Mouse (Mus musculus) heart, embryonic 14.5 days (tissue): ENCODE results near the gene Higd1c. TPM values are rescaled to one million over a fixed set of nuclear protein-coding genes. Genes with fewer than 3 reads are reported as not detected.

Experiments
- ATAC-seq: fragments of 200-750 bp; cut with Nextera tagmentation; 2 replicates; pipeline ENCODE4 v1.8.0; 2017; ENCODE audit warnings: low read depth, moderate TSS enrichment; ENCODE audit not compliant: insufficient number of reproducible peaks, insufficient read depth, low FRiP score
- H3K27ac ChIP-seq, 2 experiments: fragments of 200-500 bp in 1 of 2; fragments of 300-500 bp in 1 of 2; sonication (generic) in 1 of 2; replicated peaks in 1 of 2; 2 replicates each; pipeline ENCODE4 v1.5.1; 2012 to 2014; ENCODE audit warnings: low read depth in 2 of 2, low read length in 2 of 2, control low read depth in 1 of 2, mild to moderate bottlenecking in 1 of 2, mixed read lengths in 1 of 2; ENCODE audit not compliant: control insufficient read depth in 1 of 2, insufficient read depth in 1 of 2
- H3K27me3 ChIP-seq: fragments of 300-500 bp; sonication (generic); 2 replicates; pipeline ENCODE4 v1.6.1; 2014; ENCODE audit warnings: mild to moderate bottlenecking, low read length, control low read depth; ENCODE audit not compliant: control insufficient read depth, insufficient read depth
- H3K36me3 ChIP-seq: fragments of 300-500 bp; sonication (generic); 2 replicates; pipeline ENCODE4 v1.6.1; 2014; ENCODE audit warnings: mild to moderate bottlenecking, control low read depth, low read length, mixed read lengths; ENCODE audit not compliant: control insufficient read depth, insufficient read depth
- H3K4me1 ChIP-seq, 2 experiments: fragments of 200-500 bp in 1 of 2; fragments of 300-500 bp in 1 of 2; sonication (generic) in 1 of 2; 2 replicates each; pipeline ENCODE4 v1.6.1; 2012 to 2014; ENCODE audit warnings: low read length in 2 of 2, control low read depth in 1 of 2, mixed read lengths in 1 of 2; ENCODE audit not compliant: control insufficient read depth in 2 of 2, insufficient read depth in 2 of 2
- H3K4me2 ChIP-seq: fragments of 300-500 bp; sonication (generic); 2 replicates; pipeline ENCODE4 v1.6.1; 2014; ENCODE audit warnings: mild to moderate bottlenecking, low read length
- H3K4me3 ChIP-seq, 2 experiments: fragments of 200-500 bp in 1 of 2; fragments of 300-500 bp in 1 of 2; sonication (generic) in 1 of 2; 2 replicates each; pipeline ENCODE4 v1.5.1; 2012 to 2014; ENCODE audit warnings: low read length in 2 of 2, mild to moderate bottlenecking in 2 of 2, control low read depth in 1 of 2, low read depth in 1 of 2, moderate library complexity in 1 of 2; ENCODE audit not compliant: control insufficient read depth in 1 of 2, insufficient read depth in 1 of 2
- H3K9ac ChIP-seq: fragments of 300-500 bp; sonication (generic); 2 replicates; pipeline ENCODE4 v1.6.1; 2014; ENCODE audit warnings: mild to moderate bottlenecking, low read length
- H3K9me3 ChIP-seq: fragments of 300-500 bp; sonication (generic); 2 replicates; pipeline ENCODE4 v1.6.1; 2016; ENCODE audit warnings: low read length, control low read depth; ENCODE audit not compliant: control insufficient read depth
- WGBS: fragments of 180-500 bp; shearing (Covaris S2); extraction: QIAGEN DNeasy Blood & Tissue Kit; methylation state at CpG from one replicate; pipeline ENCODE4 v1.1.7; 2014; 5-methylcytosine and 5-hydroxymethylcytosine counted together
- polyA plus RNA-seq: library from polyadenylated mRNA; unstranded; fragments of >200 nt; fragmentation: Nextera tagmentation; extraction: Ambion mirVana; gene quantifications from 2 replicates; pipeline ENCODE4 v1.2.1, GENCODE M21; 2014

Higd1c gene
- polyA plus RNA-seq, 1 experiment from 2014 or later, result not detected

DNA sequence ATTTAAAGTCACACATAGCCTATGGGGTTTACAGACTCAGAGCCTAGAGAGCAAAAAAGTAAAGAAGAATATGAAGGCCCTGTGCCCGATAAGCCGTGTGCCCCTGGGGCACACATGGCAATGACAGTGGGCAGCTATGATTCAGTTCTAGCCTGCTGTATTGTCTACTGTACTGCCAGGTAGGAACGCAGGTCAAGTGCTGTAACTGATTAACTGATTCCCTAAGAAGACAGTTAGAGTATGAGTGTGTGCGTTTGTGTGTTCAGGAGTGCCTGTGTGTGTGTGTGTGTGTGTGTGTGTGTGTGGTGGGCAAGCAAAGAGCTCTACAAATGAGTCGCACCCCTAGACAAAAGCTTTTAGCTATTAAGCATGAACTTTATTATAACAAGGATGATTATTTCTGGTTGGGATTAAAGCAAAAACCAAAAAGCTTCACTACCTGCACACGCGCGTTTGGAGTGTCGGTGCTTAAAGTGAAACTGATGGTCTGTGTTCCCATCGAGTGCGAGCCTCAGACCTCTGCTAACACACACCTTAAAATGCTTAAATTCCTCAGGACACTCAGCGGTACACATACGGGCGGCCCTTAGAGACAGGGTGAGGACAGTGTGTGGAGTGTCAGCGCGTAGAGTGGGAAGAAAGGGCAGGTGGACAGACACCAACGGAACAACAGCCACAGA is 23.3 kb downstream of the Higd1c start:
- Histone ChIP-seq H3K9ac (no peak overlapping the region), H3K27me3 (no peaks in the 10 kb centered on the region), H3K4me2 (no peak overlapping the region), H3K4me3 (no peak overlapping the region), H3K36me3 (no peaks in the 10 kb centered on the region), H3K27ac (no peak overlapping the region), H3K9me3 (no peaks in the 10 kb centered on the region), H3K4me1 (peaks cover 8 to 13% of the 10 kb centered on the region in 2 experiments)
- ATAC-seq, result no peak
- 92% methylated on average over 17 of the region's 17 CpGs for WGBS

DNA sequence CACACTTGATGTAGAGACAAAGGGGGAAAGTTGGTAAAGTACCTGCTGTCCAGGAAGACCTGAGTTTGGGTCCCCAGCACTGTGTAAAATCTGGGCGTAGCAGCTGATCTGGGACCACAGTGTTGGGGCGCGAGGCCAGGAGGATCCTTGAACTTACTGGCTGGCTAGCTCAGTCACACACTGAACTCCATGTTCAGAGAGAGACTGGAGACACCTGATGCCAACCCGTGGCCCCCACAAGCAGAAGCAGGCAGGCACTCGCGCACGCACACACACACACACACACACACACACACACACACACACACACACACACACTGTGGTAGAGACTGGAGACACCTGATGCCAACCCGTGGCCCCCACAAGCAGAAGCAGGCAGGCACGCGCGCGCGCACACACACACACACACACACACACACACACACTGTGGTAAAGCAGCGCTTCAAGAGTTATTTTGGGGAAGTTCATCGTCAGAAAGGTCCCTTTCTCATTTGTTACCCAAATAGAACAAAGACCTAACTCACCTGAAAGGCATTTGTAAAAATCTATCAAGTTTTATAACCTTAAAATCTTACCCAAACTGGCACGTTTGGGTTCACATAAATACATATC is 24.0 kb downstream of the Higd1c start:
- Histone ChIP-seq H3K4me2 (no peak overlapping the region), H3K4me3 (no peak overlapping the region), H3K27ac (no peak overlapping the region), H3K36me3 (no peaks in the 10 kb centered on the region; the same call in 1 of the 2 replicates), H3K9ac (no peak overlapping the region), H3K9me3 (no peaks in the 10 kb centered on the region), H3K27me3 (no peaks in the 10 kb centered on the region), H3K4me1 (peaks cover 10 to 13% of the 10 kb centered on the region in 2 experiments)
- ATAC-seq, result no peak
- 88% methylated on average over 15 of the region's 16 CpGs for WGBS

DNA sequence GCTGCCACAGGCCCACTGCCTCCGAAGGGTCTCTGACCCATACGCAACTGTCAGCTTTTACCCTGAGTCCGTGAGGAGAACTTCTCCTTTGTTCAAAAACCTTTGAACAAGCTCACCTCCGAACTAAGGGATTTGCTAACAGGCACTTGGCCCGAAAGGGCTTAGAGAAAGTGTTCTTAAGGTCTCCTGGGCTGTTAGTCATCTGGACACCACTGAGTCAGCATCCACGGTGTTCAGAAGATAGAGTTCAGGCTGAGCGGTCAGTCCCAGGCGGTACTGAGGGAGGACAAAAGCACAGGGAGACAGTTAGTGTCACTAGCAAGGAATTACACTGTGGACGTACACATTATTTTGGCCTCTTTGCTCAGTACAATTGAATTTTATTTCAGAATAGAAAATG is 24.5 kb downstream of the Higd1c start:
- peaks cover 10 to 13% of the 10 kb centered on the region in 2 experiments for H3K4me1 ChIP-seq
- H3K36me3 ChIP-seq, result peaks cover 6% of the 10 kb centered on the region
- H3K27me3 ChIP-seq, result no peaks in the 10 kb centered on the region
- no peak overlapping the region for H3K9ac ChIP-seq
- ATAC-seq, result no peak
- WGBS, result 76% methylated on average over 9 of the region's 9 CpGs
- no peak overlapping the region for H3K4me3 ChIP-seq
- H3K9me3 ChIP-seq, result no peaks in the 10 kb centered on the region
- H3K27ac ChIP-seq, result no peak overlapping the region
- H3K4me2 ChIP-seq, result no peak overlapping the region

DNA sequence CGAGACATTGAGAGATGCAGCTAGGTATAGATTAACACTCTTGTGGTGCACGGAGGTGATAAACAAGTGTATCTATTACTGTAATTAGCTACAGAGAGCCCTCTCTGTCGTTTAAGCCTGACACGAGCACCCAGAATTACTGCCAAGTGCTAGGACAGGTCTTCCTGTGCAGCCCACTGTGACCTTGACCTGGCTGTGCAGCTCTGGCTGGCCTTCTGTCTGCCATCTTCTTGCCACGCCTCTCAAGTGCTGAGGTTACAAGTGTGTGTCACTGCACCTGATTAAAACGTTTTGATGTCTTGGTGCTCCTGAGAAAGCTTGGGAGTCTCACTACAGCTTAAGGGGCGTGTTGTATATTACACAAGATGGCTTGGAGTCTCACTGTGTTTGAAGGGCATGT is 26.7 kb downstream of the Higd1c start:
- Histone ChIP-seq H3K4me1 (peaks cover 10 to 13% of the 10 kb centered on the region in 2 experiments), H3K4me2 (no peak overlapping the region), H3K9ac (no peak overlapping the region), H3K27me3 (no peaks in the 10 kb centered on the region), H3K36me3 (peaks cover 27% of the 10 kb centered on the region), H3K27ac (no peak overlapping the region), H3K9me3 (no peaks in the 10 kb centered on the region), H3K4me3 (no peak overlapping the region)
- ATAC-seq, result no peak
- 46% methylated on average over 7 of the region's 7 CpGs for WGBS

DNA sequence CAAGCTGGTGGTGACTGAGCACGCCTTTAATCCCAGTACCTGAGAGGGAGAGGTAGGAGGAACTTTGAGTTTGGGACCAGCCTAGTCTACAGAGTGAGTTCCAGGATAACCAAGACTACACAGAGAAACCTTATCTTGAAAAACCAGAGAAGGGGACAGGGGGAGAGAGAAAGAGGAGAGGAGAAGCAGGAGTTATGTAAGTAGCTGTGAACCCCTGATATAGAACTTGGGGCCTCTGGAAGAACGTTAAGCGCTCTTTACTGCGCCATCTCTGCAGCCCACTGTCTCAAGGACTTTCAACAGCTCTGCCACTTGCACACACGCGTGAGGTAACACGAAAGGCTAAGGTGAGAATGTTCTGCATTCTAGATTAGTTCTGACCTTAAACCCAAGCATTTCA is 27.3 kb downstream of the Higd1c start:
- H3K4me2 ChIP-seq, result no peak overlapping the region
- 85% methylated on average over 7 of the region's 7 CpGs for WGBS
- H3K4me1 ChIP-seq, result peaks cover 10 to 13% of the 10 kb centered on the region in 2 experiments
- no peak for ATAC-seq
- H3K36me3 ChIP-seq, result peaks cover 33% of the 10 kb centered on the region
- no peaks in the 10 kb centered on the region for H3K27me3 ChIP-seq
- H3K9me3 ChIP-seq, result no peaks in the 10 kb centered on the region
- H3K27ac ChIP-seq, result no peak overlapping the region
- no peak overlapping the region for H3K9ac ChIP-seq
- no peak overlapping the region for H3K4me3 ChIP-seq

DNA sequence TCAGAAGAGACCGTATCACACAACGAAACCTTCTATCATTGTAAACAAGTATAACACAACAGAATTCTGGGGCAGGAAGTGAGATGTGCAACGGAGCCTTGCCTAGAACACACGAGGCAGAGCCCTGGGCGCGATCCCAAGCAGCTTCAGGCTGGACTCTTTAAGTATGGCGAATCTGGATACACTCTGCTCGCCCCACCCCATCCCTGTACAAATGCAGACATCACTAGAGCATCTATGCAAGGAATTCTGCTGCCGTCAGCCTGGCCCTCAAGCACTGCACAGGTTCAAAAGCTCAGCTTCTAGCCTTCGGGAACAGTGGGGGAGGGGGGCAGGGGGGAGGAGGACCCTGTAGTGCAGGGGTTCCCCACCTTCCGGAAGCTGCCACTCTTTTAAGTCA is 28.7 kb downstream of the Higd1c start:
- Histone ChIP-seq H3K4me3 (no peak overlapping the region), H3K9ac (no peak overlapping the region), H3K4me2 (no peak overlapping the region), H3K9me3 (no peaks in the 10 kb centered on the region), H3K4me1 (peaks cover 10 to 13% of the 10 kb centered on the region in 2 experiments), H3K27me3 (no peaks in the 10 kb centered on the region), H3K36me3 (peaks cover 47% of the 10 kb centered on the region), H3K27ac (no peak overlapping the region)
- WGBS, result 58% methylated on average over 11 of the region's 11 CpGs
- no peak for ATAC-seq

DNA sequence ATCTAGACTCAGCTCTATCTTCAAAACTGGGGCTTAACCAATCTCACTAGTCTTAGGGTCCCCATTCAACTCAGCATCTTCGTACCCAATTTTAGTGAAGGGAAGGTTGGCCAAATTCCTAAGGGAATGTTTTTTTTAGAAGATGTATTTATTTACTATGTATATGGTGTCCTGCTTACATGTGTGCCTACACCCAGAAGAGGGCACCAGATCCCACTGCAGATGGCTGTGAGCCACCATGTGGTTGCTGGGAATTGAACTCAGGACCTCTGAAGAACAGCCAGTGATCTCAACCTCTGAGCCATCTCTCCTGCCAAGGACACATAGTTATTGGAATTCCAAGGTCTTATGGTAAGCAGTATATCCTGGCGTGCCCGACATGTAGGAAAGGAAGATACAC is 31.2 kb downstream of the Higd1c start:
- H3K9ac ChIP-seq, result no peak overlapping the region
- H3K4me3 ChIP-seq, result no peak overlapping the region
- H3K27ac ChIP-seq, result no peak overlapping the region
- H3K36me3 ChIP-seq, result peaks cover 71% of the 10 kb centered on the region
- H3K4me1 ChIP-seq, result peaks cover 7 to 8% of the 10 kb centered on the region in 2 experiments
- WGBS, result 97% methylated on average over 3 of the region's 3 CpGs
- no peaks in the 10 kb centered on the region for H3K27me3 ChIP-seq
- ATAC-seq, result no peak
- no peak overlapping the region for H3K4me2 ChIP-seq
- H3K9me3 ChIP-seq, result no peaks in the 10 kb centered on the region
